22 mouse cellular contexts compared by ENCODE assay signal in the genomic region with DNA sequence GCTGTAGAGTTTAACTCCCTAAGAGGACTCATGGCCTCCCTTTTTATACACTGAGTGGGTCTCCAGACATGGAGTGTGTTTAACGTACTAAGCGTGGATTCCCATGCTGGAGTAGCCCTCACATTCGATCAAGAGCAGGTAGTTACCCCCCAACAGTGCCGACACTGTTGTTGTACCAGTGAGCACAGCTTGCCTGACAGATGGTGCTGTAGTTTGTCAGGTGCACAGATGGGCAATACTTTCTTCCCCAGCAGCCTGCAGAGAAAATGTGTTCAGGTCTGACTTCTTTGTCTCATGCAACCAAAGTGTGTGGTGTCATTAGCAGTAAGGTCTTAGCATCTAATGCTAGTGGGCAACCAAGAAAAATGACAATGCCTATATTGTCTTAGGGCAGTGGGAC. TPM values are rescaled to one million over a fixed set of nuclear protein-coding genes. Genes with fewer than 3 reads are reported as not detected.
DNase-seq lines count a peak whose midpoint lies in the region; ATAC-seq and TF ChIP-seq lines count a peak whose summit lies in the region.
"Had no signal": no experiment of that assay in that cellular context is flagged by ENCODE, and none has a peak within 500 bp of the region (broad histone marks: within the 10 kb centered on the region; RNA-seq: fewer than 3 reads in every experiment).

No protein-coding gene starts in this region.

- H3K36me3 ChIP-seq in hindbrain, postnatal 0 days (ENCODE audit: insufficient read depth, low read length), result peaks cover 37% of the 10 kb centered on the region; the same call in 1 of the 2 replicates
- peaks cover 84% of the 10 kb centered on the region for H3K36me3 ChIP-seq in hindbrain, embryonic 14.5 days (replicated peaks; ENCODE audit: control insufficient read depth, insufficient read depth)
- peaks cover 44% of the 10 kb centered on the region for H3K36me3 ChIP-seq in forebrain, embryonic 15.5 days

- no peak overlapping the region for H3K4me3 ChIP-seq in hindbrain, postnatal 0 days (ENCODE audit: low read length)
- H3K4me3 ChIP-seq in hindbrain, embryonic 14.5 days (replicated peaks; ENCODE audit: low read length), result no peak overlapping the region
- H3K4me3 ChIP-seq in forebrain, embryonic 15.5 days, result no peak overlapping the region
- H3K4me3 ChIP-seq: gastrocnemius, adult 2 months; heart, embryonic 12.5 days; limb, embryonic 15.5 days; midbrain, embryonic 12.5 days had no signal

- WGBS in hindbrain, postnatal 0 days, result 80% methylated on average over 4 of the region's 4 CpGs
- WGBS in hindbrain, embryonic 14.5 days, result 82% methylated on average over 4 of the region's 4 CpGs
- WGBS in forebrain, embryonic 15.5 days, result 63% methylated on average over 4 of the region's 4 CpGs

- H3K4me1 ChIP-seq in hindbrain, postnatal 0 days (ENCODE audit: insufficient read depth, low read length), result no peaks in the 10 kb centered on the region
- no peaks in the 10 kb centered on the region for H3K4me1 ChIP-seq in hindbrain, embryonic 14.5 days (replicated peaks; ENCODE audit: control insufficient read depth, insufficient read depth, low read length)
- H3K4me1 ChIP-seq in forebrain, embryonic 15.5 days, result no peaks in the 10 kb centered on the region
- H3K4me1 ChIP-seq: limb, embryonic 15.5 days; midbrain, embryonic 12.5 days had no signal

- no peak for TF ChIP-seq CTCF in hindbrain, postnatal 0 days (IDR thresholded peaks at IDR 0.05; ENCODE audit: low read depth)

- H3K9me3 ChIP-seq in hindbrain, postnatal 0 days (ENCODE audit: low read length), result no peaks in the 10 kb centered on the region
- no peaks in the 10 kb centered on the region for H3K9me3 ChIP-seq in hindbrain, embryonic 14.5 days (ENCODE audit: control insufficient read depth, low read length)
- no peaks in the 10 kb centered on the region for H3K9me3 ChIP-seq in forebrain, embryonic 15.5 days
- H3K9me3 ChIP-seq: heart, embryonic 12.5 days; limb, embryonic 15.5 days; midbrain, embryonic 12.5 days had no signal

- no peak overlapping the region for H3K9ac ChIP-seq in hindbrain, postnatal 0 days (replicated peaks; ENCODE audit: low read length)
- H3K9ac ChIP-seq in hindbrain, embryonic 14.5 days, result no peak overlapping the region
- no peak overlapping the region for H3K9ac ChIP-seq in forebrain, embryonic 15.5 days (replicated peaks)
- H3K9ac ChIP-seq: heart, embryonic 12.5 days; limb, embryonic 15.5 days; liver, embryonic 14.5 days; lung, embryonic 14.5 days; midbrain, embryonic 12.5 days had no signal

- no peak overlapping the region for H3K27ac ChIP-seq in hindbrain, postnatal 0 days
- H3K27ac ChIP-seq in hindbrain, embryonic 14.5 days, result no peak overlapping the region
- peak overlapping the region; percentile 58 for H3K27ac ChIP-seq in forebrain, embryonic 15.5 days (replicated peaks)
- H3K27ac ChIP-seq: gastrocnemius, adult 2 months; kidney, postnatal 0 days; limb, embryonic 15.5 days; liver, embryonic 14.5 days; midbrain, embryonic 12.5 days had no signal

- no peak overlapping the region for H3K4me2 ChIP-seq in hindbrain, postnatal 0 days (ENCODE audit: low read depth, low read length)
- no peak overlapping the region for H3K4me2 ChIP-seq in hindbrain, embryonic 14.5 days (replicated peaks)
- H3K4me2 ChIP-seq in forebrain, embryonic 15.5 days (replicated peaks), result no peak overlapping the region
- H3K4me2 ChIP-seq: heart, embryonic 12.5 days; limb, embryonic 15.5 days; lung, embryonic 14.5 days; midbrain, embryonic 12.5 days had no signal

- ATAC-seq in hindbrain, postnatal 0 days, result no peak
- no peak for ATAC-seq in hindbrain, embryonic 14.5 days (ENCODE audit: low FRiP score)
- ATAC-seq in forebrain, embryonic 15.5 days (replicated peaks), result 0 out of 2 replicates have a peak, but pooled peaks have one; percentile 43
- ATAC-seq: inflammation-experienced regulatory T-cells, adult 6 months had no signal

- H3K27me3 ChIP-seq in hindbrain, postnatal 0 days (ENCODE audit: insufficient read depth, low read length), result no peaks in the 10 kb centered on the region
- H3K27me3 ChIP-seq in hindbrain, embryonic 14.5 days (ENCODE audit: control insufficient read depth, insufficient read depth, low read length), result no peaks in the 10 kb centered on the region
- H3K27me3 ChIP-seq in forebrain, embryonic 15.5 days, result no peaks in the 10 kb centered on the region
- H3K27me3 ChIP-seq: heart, embryonic 12.5 days; limb, embryonic 15.5 days; midbrain, embryonic 12.5 days had no signal

- peak; percentile 38 for DNase-seq in cerebellum, adult 11 months
- DNase-seq in cerebellum, postnatal 4 days (ENCODE audit: low spot score in 2 of 2), result no peak
- DNase-seq in hindbrain, postnatal 0 days (ENCODE audit: low spot score), result peak; percentile 23
- DNase-seq in hindbrain, embryonic 14.5 days (ENCODE audit: low spot score), result no peak
- DNase-seq in cerebellum, adult 8-10 months, result peak; percentile 47
- no peak for DNase-seq in adrenal gland, adult (ENCODE audit: inconsistent age in 2 of 2, low spot score in 1 of 2)
- DNase-seq in urinary bladder, postnatal 36 days (ENCODE audit: low spot score in 2 of 2), result no peak
- DNase-seq: adrenal gland, postnatal 36 days; gastrocnemius, adult 2 months; heart, postnatal 10 days; kidney, adult 18-20 months; left cerebral cortex, postnatal 4 days; lung, embryonic 14.5 days; right cerebral cortex, postnatal 14 days; thymus, postnatal 25 days had no signal

RNA-seq across cellular contexts. Expression of a gene that starts 10.5 kb away (rescaled TPM):
- 77.1 and 89.5 TPM in 2 replicates for total RNA-seq in hindbrain, postnatal 0 days (2014; rRNA removed)
- 69.9 and 72.5 TPM in 2 replicates for polyA plus RNA-seq in hindbrain, postnatal 0 days (2015; fragmentation: Nextera tagmentation; extraction: Ambion mirVana)
- 38.1 and 46.1 TPM in 2 replicates for polyA plus RNA-seq in hindbrain, embryonic 14.5 days (2014; fragmentation: Nextera tagmentation; extraction: Ambion mirVana)
- 34.5 and 40.9 TPM in 2 replicates for polyA plus RNA-seq in forebrain, embryonic 15.5 days (2015; fragmentation: Nextera tagmentation; extraction: Ambion mirVana)

RNA-seq across cellular contexts. Expression of a gene that starts 13.2 kb away (rescaled TPM):
- 36.9 and 39.0 TPM in 2 replicates for total RNA-seq in hindbrain, postnatal 0 days (2014; rRNA removed)
- 18.8 TPM in 2 replicates for polyA plus RNA-seq in hindbrain, postnatal 0 days (2015; fragmentation: Nextera tagmentation; extraction: Ambion mirVana)
- polyA plus RNA-seq in hindbrain, embryonic 14.5 days (2014; fragmentation: Nextera tagmentation; extraction: Ambion mirVana), result 18.4 and 21.4 TPM in 2 replicates
- 19.2 and 19.9 TPM in 2 replicates for polyA plus RNA-seq in forebrain, embryonic 15.5 days (2015; fragmentation: Nextera tagmentation; extraction: Ambion mirVana)

RNA-seq across cellular contexts. Expression of a gene that starts 20.4 kb away (rescaled TPM):
- total RNA-seq in hindbrain, postnatal 0 days (2014; rRNA removed), result 66.0 and 69.5 TPM in 2 replicates
- 135 and 138 TPM in 2 replicates for polyA plus RNA-seq in hindbrain, postnatal 0 days (2015; fragmentation: Nextera tagmentation; extraction: Ambion mirVana)
- polyA plus RNA-seq in hindbrain, embryonic 14.5 days (2014; fragmentation: Nextera tagmentation; extraction: Ambion mirVana), result 142 and 143 TPM in 2 replicates
- 144 and 150 TPM in 2 replicates for polyA plus RNA-seq in forebrain, embryonic 15.5 days (2015; fragmentation: Nextera tagmentation; extraction: Ambion mirVana)

Comparison
In these comparisons a context has a peak if more than half of its experiments do, and no peak if none do; other contexts are left out.
1. DNase-seq: peak in cerebellum, adult 11 months (single experiment), hindbrain, postnatal 0 days (single experiment) and cerebellum, adult 8-10 months (single experiment); none in cerebellum, postnatal 4 days (0 of 2), hindbrain, embryonic 14.5 days (single experiment), adrenal gland, adult (0 of 2) and urinary bladder, postnatal 36 days (0 of 2).